Mouse (Mus musculus): ENCODE results near the gene Bicd2. TPM values are rescaled to one million over a fixed set of nuclear protein-coding genes. Genes with fewer than 3 reads are reported as not detected.

Bicd2 gene
- polyA plus RNA-seq, 1 experiment from 2014 or later = 24.2 TPM

- H3K27me3 ChIP-seq (ENCODE audit: control insufficient read depth, insufficient read depth, low read length) = no peaks in the 10 kb centered on the region
- no peak overlapping the region for H3K4me2 ChIP-seq (replicated peaks; ENCODE audit: low read depth, low read length)
- ATAC-seq (ENCODE audit: insufficient number of reproducible peaks, insufficient read depth, low FRiP score, low read depth) = no peak
- H3K36me3 ChIP-seq (ENCODE audit: control insufficient read depth, insufficient read depth, low read length) = peaks cover 18% of the 10 kb centered on the region; the same call in 1 of the 2 replicates
- no peaks in the 10 kb centered on the region for H3K9me3 ChIP-seq (ENCODE audit: control insufficient read depth, low read depth, low read length)
- H3K4me1 ChIP-seq (ENCODE audit: control insufficient read depth, insufficient read depth, low read length) = no peaks in the 10 kb centered on the region
- H3K9ac ChIP-seq (replicated peaks; ENCODE audit: low read depth, low read length) = no peak overlapping the region
- no peak overlapping the region for H3K27ac ChIP-seq (ENCODE audit: low read length)
- WGBS = 89% methylated on average over 1 of the region's 1 CpGs
- H3K4me3 ChIP-seq (ENCODE audit: low read depth, low read length) = no peak overlapping the region
Measured at GRCm38 (mm10) chr13:49435745-49436144, 94.4 kb downstream of the Bicd2 start.

GRCm38 (mm10) chr13:49436170-49436569, 94.8 kb downstream of the Bicd2 start:
- Histone ChIP-seq H3K36me3 (ENCODE audit: control insufficient read depth, insufficient read depth, low read length) (peaks cover 18% of the 10 kb centered on the region; the same call in 1 of the 2 replicates), H3K4me1 (ENCODE audit: control insufficient read depth, insufficient read depth, low read length) (no peaks in the 10 kb centered on the region), H3K27ac (ENCODE audit: low read length) (no peak overlapping the region), H3K9ac (replicated peaks; ENCODE audit: low read depth, low read length) (no peak overlapping the region), H3K9me3 (ENCODE audit: control insufficient read depth, low read depth, low read length) (no peaks in the 10 kb centered on the region), H3K27me3 (ENCODE audit: control insufficient read depth, insufficient read depth, low read length) (no peaks in the 10 kb centered on the region), H3K4me2 (replicated peaks; ENCODE audit: low read depth, low read length) (no peak overlapping the region), H3K4me3 (ENCODE audit: low read depth, low read length) (no peak overlapping the region)
- 72% methylated on average over 4 of the region's 4 CpGs for WGBS
- ATAC-seq (ENCODE audit: insufficient number of reproducible peaks, insufficient read depth, low FRiP score, low read depth) = no peak

Other genes with a start within 250 kb of the Bicd2 start
- 4.2 and 4.4 TPM in 2 replicates for gene Wnk2, start 193.6 kb upstream of the Bicd2 start, polyA plus RNA-seq (2014; fragmentation: Nextera tagmentation; extraction: Ambion mirVana)
- 48.8 and 54.5 TPM in 2 replicates for gene Ninj1, start 154.1 kb upstream of the Bicd2 start, polyA plus RNA-seq (2014; fragmentation: Nextera tagmentation; extraction: Ambion mirVana)
- 48.5 and 57.0 TPM in 2 replicates for gene Card19, start 125.5 kb upstream of the Bicd2 start, polyA plus RNA-seq (2014; fragmentation: Nextera tagmentation; extraction: Ambion mirVana)
- gene Susd3, start 92.9 kb upstream of the Bicd2 start, polyA plus RNA-seq (2014; fragmentation: Nextera tagmentation; extraction: Ambion mirVana) = 0.95 and 1.8 TPM in 2 replicates
- 0.51 and 0.56 TPM in 2 replicates for gene Fgd3, start 21.3 kb upstream of the Bicd2 start, polyA plus RNA-seq (2014; fragmentation: Nextera tagmentation; extraction: Ambion mirVana)
- 16.3 and 17.8 TPM in 2 replicates for gene Ippk, start 79.7 kb downstream of the Bicd2 start, polyA plus RNA-seq (2014; fragmentation: Nextera tagmentation; extraction: Ambion mirVana)
- 1.2 and 1.7 TPM in 2 replicates for gene Tes3-ps, start 151.7 kb downstream of the Bicd2 start, polyA plus RNA-seq (2014; fragmentation: Nextera tagmentation; extraction: Ambion mirVana)
- 0.57 and 0.88 TPM in 2 replicates for gene Ecm2, start 163.2 kb downstream of the Bicd2 start, polyA plus RNA-seq (2014; fragmentation: Nextera tagmentation; extraction: Ambion mirVana)
- gene Aspn, start 202.9 kb downstream of the Bicd2 start, polyA plus RNA-seq (2014; fragmentation: Nextera tagmentation; extraction: Ambion mirVana) = 51.6 and 56.5 TPM in 2 replicates
- 1.3 and 1.4 TPM in 2 replicates for gene Omd, start 240.9 kb downstream of the Bicd2 start, polyA plus RNA-seq (2014; fragmentation: Nextera tagmentation; extraction: Ambion mirVana)

Data from stomach, embryonic 14.5 days (tissue).